ENCODE assay signal across 20 mouse cellular contexts in the genomic region with DNA sequence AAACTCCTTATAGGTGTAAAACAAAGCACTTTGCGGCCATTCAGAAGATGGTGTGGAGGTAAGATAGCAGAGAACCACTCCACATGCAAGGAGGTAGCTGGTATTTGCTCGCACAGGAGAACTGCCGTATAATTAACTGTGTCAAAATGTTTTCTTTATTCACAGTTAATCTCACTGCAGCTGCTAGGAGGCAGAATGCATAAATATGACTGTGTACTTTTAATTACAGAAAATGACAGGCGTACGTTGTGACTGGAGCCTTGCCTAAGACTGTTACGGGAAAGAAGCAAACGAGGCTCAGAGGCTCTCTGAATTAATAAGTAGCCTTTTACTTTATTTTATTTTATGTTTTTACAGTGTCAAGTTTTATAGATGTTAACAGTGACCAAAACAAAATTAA. TPM values are rescaled to one million over a fixed set of nuclear protein-coding genes. Genes with fewer than 3 reads are reported as not detected.
A peak's percentile ranks its signal among the peaks of the same experiment; 100 is the strongest.
DNase-seq lines count a peak whose midpoint lies in the region; ATAC-seq and TF ChIP-seq lines count a peak whose summit lies in the region.
"Had no signal": no experiment of that assay in that cellular context is flagged by ENCODE, and none has a peak within 500 bp of the region (broad histone marks: within the 10 kb centered on the region; RNA-seq: fewer than 3 reads in every experiment).

No protein-coding gene starts in this region.

- ATAC-seq in forebrain, embryonic 14.5 days = peak; percentile 36; the same call in 1 of the 2 replicates
- no peak for ATAC-seq in forebrain, embryonic 12.5 days (ENCODE audit: low FRiP score)
- no peak for ATAC-seq in forebrain, postnatal 0 days
- no peak for ATAC-seq in forebrain, embryonic 13.5 days
- peak; percentile 36; the same call in 1 of the 2 replicates for ATAC-seq in limb, embryonic 13.5 days (ENCODE audit: low FRiP score, low read depth)
- ATAC-seq: activated CD4-positive, CD25-positive, alpha-beta regulatory T cell, adult 4 months; hindbrain, embryonic 16.5 days; intestine, embryonic 15.5 days had no signal

- peaks cover 10% of the 10 kb centered on the region for H3K4me1 ChIP-seq in forebrain, embryonic 14.5 days (ENCODE audit: control insufficient read depth, insufficient read depth, low read length)
- peaks cover 26% of the 10 kb centered on the region for H3K4me1 ChIP-seq in forebrain, embryonic 12.5 days
- peaks cover 24% of the 10 kb centered on the region for H3K4me1 ChIP-seq in forebrain, postnatal 0 days (ENCODE audit: insufficient read depth)
- H3K4me1 ChIP-seq in forebrain, embryonic 13.5 days = peaks cover 40% of the 10 kb centered on the region
- H3K4me1 ChIP-seq in limb, embryonic 13.5 days = no peaks in the 10 kb centered on the region
- H3K4me1 ChIP-seq in limb, embryonic 10.5 days = 0 out of 2 replicates have a peak, but pooled peaks cover 3% of the 10 kb centered on the region
- H3K4me1 ChIP-seq: intestine, embryonic 15.5 days had no signal

- H3K9me3 ChIP-seq in forebrain, embryonic 14.5 days (replicated peaks; ENCODE audit: control insufficient read depth, low read length) = no peaks in the 10 kb centered on the region
- H3K9me3 ChIP-seq in forebrain, embryonic 12.5 days = no peaks in the 10 kb centered on the region
- H3K9me3 ChIP-seq in forebrain, postnatal 0 days (ENCODE audit: low read length) = no peaks in the 10 kb centered on the region
- no peaks in the 10 kb centered on the region; the same call in 1 of the 2 replicates for H3K9me3 ChIP-seq in forebrain, embryonic 13.5 days (replicated peaks)
- H3K9me3 ChIP-seq in limb, embryonic 13.5 days = no peaks in the 10 kb centered on the region
- H3K9me3 ChIP-seq in limb, embryonic 10.5 days (replicated peaks) = no peaks in the 10 kb centered on the region
- H3K9me3 ChIP-seq: hindbrain, embryonic 10.5 days; hindbrain, embryonic 13.5 days; intestine, embryonic 15.5 days had no signal

- 0 out of 2 replicates have a peak, but pooled peaks have one; percentile 4 for TF ChIP-seq CTCF in forebrain, postnatal 0 days (IDR thresholded peaks at IDR 0.05; ENCODE audit: low read depth)
- no peak for TF ChIP-seq CTCF in gastrocnemius, adult 2 months (IDR thresholded peaks at IDR 0.05)

- no peak overlapping the region for H3K4me3 ChIP-seq in forebrain, embryonic 14.5 days (ENCODE audit: low read depth, low read length)
- no peak overlapping the region for H3K4me3 ChIP-seq in forebrain, embryonic 12.5 days (replicated peaks)
- H3K4me3 ChIP-seq in forebrain, postnatal 0 days (ENCODE audit: low read depth, low read length) = no peak overlapping the region
- no peak overlapping the region for H3K4me3 ChIP-seq in forebrain, embryonic 13.5 days
- no peak overlapping the region for H3K4me3 ChIP-seq in limb, embryonic 13.5 days
- H3K4me3 ChIP-seq in limb, embryonic 10.5 days = no peak overlapping the region
- no peak overlapping the region for H3K4me3 ChIP-seq in gastrocnemius, adult 2 months
- H3K4me3 ChIP-seq: hindbrain, embryonic 10.5 days; hindbrain, embryonic 13.5 days; intestine, embryonic 15.5 days had no signal

- no peak overlapping the region for H3K9ac ChIP-seq in forebrain, embryonic 14.5 days (ENCODE audit: low read length)
- H3K9ac ChIP-seq in forebrain, embryonic 12.5 days = no peak overlapping the region
- H3K9ac ChIP-seq in forebrain, postnatal 0 days = no peak overlapping the region
- H3K9ac ChIP-seq in forebrain, embryonic 13.5 days = no peak overlapping the region
- no peak overlapping the region for H3K9ac ChIP-seq in limb, embryonic 13.5 days
- H3K9ac ChIP-seq: hindbrain, embryonic 13.5 days; intestine, embryonic 15.5 days had no signal

- no peak overlapping the region for H3K27ac ChIP-seq in forebrain, embryonic 14.5 days (ENCODE audit: low read depth, low read length)
- no peak overlapping the region for H3K27ac ChIP-seq in forebrain, embryonic 12.5 days
- H3K27ac ChIP-seq in forebrain, postnatal 0 days (ENCODE audit: low read depth, low read length) = no peak overlapping the region; the same call in 1 of the 2 replicates
- no peak overlapping the region for H3K27ac ChIP-seq in forebrain, embryonic 13.5 days
- no peak overlapping the region for H3K27ac ChIP-seq in limb, embryonic 13.5 days
- H3K27ac ChIP-seq in limb, embryonic 10.5 days = no peak overlapping the region
- H3K27ac ChIP-seq in gastrocnemius, adult 2 months = no peak overlapping the region
- H3K27ac ChIP-seq: hindbrain, embryonic 10.5 days; hindbrain, embryonic 13.5 days; intestine, embryonic 15.5 days had no signal

- no peaks in the 10 kb centered on the region for H3K27me3 ChIP-seq in forebrain, embryonic 14.5 days (replicated peaks; ENCODE audit: control insufficient read depth, insufficient read depth, low read length)
- no peaks in the 10 kb centered on the region for H3K27me3 ChIP-seq in forebrain, embryonic 12.5 days
- H3K27me3 ChIP-seq in forebrain, postnatal 0 days (ENCODE audit: insufficient read depth, low read length) = no peaks in the 10 kb centered on the region
- H3K27me3 ChIP-seq in forebrain, embryonic 13.5 days = no peaks in the 10 kb centered on the region
- peaks cover 2% of the 10 kb centered on the region; the same call in 1 of the 2 replicates for H3K27me3 ChIP-seq in limb, embryonic 13.5 days
- peaks cover 5% of the 10 kb centered on the region; the same call in 1 of the 2 replicates for H3K27me3 ChIP-seq in limb, embryonic 10.5 days (ENCODE audit: low read depth, poor library complexity, severe bottlenecking)
- H3K27me3 ChIP-seq: hindbrain, embryonic 13.5 days; intestine, embryonic 15.5 days had no signal

- no peak overlapping the region for H3K4me2 ChIP-seq in forebrain, embryonic 14.5 days (ENCODE audit: low read length)
- H3K4me2 ChIP-seq in forebrain, embryonic 12.5 days = no peak overlapping the region
- H3K4me2 ChIP-seq in forebrain, postnatal 0 days (ENCODE audit: low read depth) = no peak overlapping the region
- no peak overlapping the region for H3K4me2 ChIP-seq in forebrain, embryonic 13.5 days
- H3K4me2 ChIP-seq in limb, embryonic 13.5 days (replicated peaks) = no peak overlapping the region
- H3K4me2 ChIP-seq: heart, embryonic 11.5 days; hindbrain, embryonic 13.5 days; intestine, embryonic 15.5 days had no signal

- DNase-seq in forebrain, embryonic 14.5 days (ENCODE audit: low spot score) = peak; percentile 71
- no peak for DNase-seq in forebrain, postnatal 0 days
- DNase-seq in limb, embryonic 10.5 days (ENCODE audit: low spot score) = no peak
- no peak for DNase-seq in gastrocnemius, adult 2 months
- DNase-seq: adrenal gland, adult 8-10 months; adrenal gland, postnatal 25 days; cerebellum, adult 18-20 months; cerebellum, adult 9-10 months; cerebellum, postnatal 14 days; gastrocnemius, postnatal 10 days; gastrocnemius, postnatal 36 days had no signal

- intact Hi-C loops in gastrocnemius, adult 2 months (cut with DNase I) = no loop called here

- H3K36me3 ChIP-seq in forebrain, embryonic 14.5 days (ENCODE audit: control insufficient read depth, insufficient read depth, low read length) = no peaks in the 10 kb centered on the region
- H3K36me3 ChIP-seq in forebrain, embryonic 12.5 days (replicated peaks) = no peaks in the 10 kb centered on the region
- no peaks in the 10 kb centered on the region; the same call in 1 of the 2 replicates for H3K36me3 ChIP-seq in forebrain, postnatal 0 days (ENCODE audit: insufficient read depth)
- H3K36me3 ChIP-seq in forebrain, embryonic 13.5 days (ENCODE audit: poor library complexity, severe bottlenecking) = no peaks in the 10 kb centered on the region
- no peaks in the 10 kb centered on the region for H3K36me3 ChIP-seq in limb, embryonic 13.5 days
- no peaks in the 10 kb centered on the region for H3K36me3 ChIP-seq in limb, embryonic 10.5 days
- H3K36me3 ChIP-seq: hindbrain, embryonic 10.5 days; hindbrain, embryonic 13.5 days; intestine, embryonic 15.5 days had no signal

- WGBS in forebrain, embryonic 14.5 days = 38% methylated on average over 7 of the region's 7 CpGs
- WGBS in forebrain, embryonic 12.5 days = 57% methylated on average over 7 of the region's 7 CpGs
- WGBS in forebrain, postnatal 0 days = 29% methylated on average over 7 of the region's 7 CpGs
- 38% methylated on average over 7 of the region's 7 CpGs for WGBS in forebrain, embryonic 13.5 days
- 60% methylated on average over 7 of the region's 7 CpGs for WGBS in limb, embryonic 13.5 days
- whole genome bisulfite sequencing in limb, embryonic 10.5 days = 84% methylated on average over 7 of the region's 7 CpGs

RNA-seq across cellular contexts. Expression of gene Ptpro, which starts 27.5 kb away (rescaled TPM):
- 41.7 and 51.2 TPM in 2 replicates for polyA plus RNA-seq in forebrain, embryonic 14.5 days (2014; fragmentation: Nextera tagmentation; extraction: Ambion mirVana)
- 23.2 and 26.4 TPM in 2 replicates for polyA plus RNA-seq in forebrain, embryonic 12.5 days (2016; fragmentation: Nextera tagmentation; extraction: Ambion mirVana)
- 99.2 and 132 TPM in 2 replicates for total RNA-seq in forebrain, postnatal 0 days (2014; rRNA removed)
- 44.8 and 45.2 TPM in 2 replicates for polyA plus RNA-seq in forebrain, postnatal 0 days (2015; fragmentation: Nextera tagmentation; extraction: Ambion mirVana)
- 29.5 and 30.6 TPM in 2 replicates for polyA plus RNA-seq in forebrain, embryonic 13.5 days (2015; fragmentation: Nextera tagmentation; extraction: Ambion mirVana)
- polyA plus RNA-seq in limb, embryonic 13.5 days (2015; fragmentation: Nextera tagmentation; extraction: Ambion mirVana) = 1.8 TPM in 2 replicates
- polyA plus RNA-seq in limb, embryonic 10.5 days (2016; fragmentation: Nextera tagmentation; extraction: Ambion mirVana) = 0.10 and 0.24 TPM in 2 replicates
- total RNA-seq in gastrocnemius, adult 2 months (2021) = under 1 TPM; 0.26 to 0.73 TPM

Comparison
In these comparisons a context has a peak if more than half of its experiments do, and no peak if none do; other contexts are left out.
1. ATAC-seq: peak in forebrain, embryonic 14.5 days (single experiment) and limb, embryonic 13.5 days (single experiment); none in forebrain, embryonic 12.5 days (single experiment), forebrain, postnatal 0 days (single experiment) and forebrain, embryonic 13.5 days (single experiment).